Mouse (Mus musculus) heart, postnatal 25 days (tissue): Measurements from ENCODE around the gene Prss36. TPM values are rescaled to one million over a fixed set of nuclear protein-coding genes. Genes with fewer than 3 reads are reported as not detected.

Experiments
- DNase-seq: peaks from one replicate; pipeline ENCODE4 v3.0.0; 2022; ENCODE audit warnings: low spot score
- intact Hi-C: fragments of 180-260 bp; cut with DNase I; formaldehyde crosslinking; loops from one replicate; pipeline ENCODE4 v1.15.1; 2025
- total RNA-seq, 2 experiments: library from RNA; stranded (reverse); gene quantifications; 2 replicates each; pipeline ENCODE4 v1.2.3; 2021

The Prss36 gene
- total RNA-seq, 2 experiments from 2014 or later = 7.5 to 8.1 TPM

GRCm38 (mm10) chr7:127935748-127936159 lies 10.8 kb downstream of the Prss36 start:
- intact Hi-C loops = no loop called here
- no peak for DNase-seq

- intact Hi-C loops = no loop called here
- peak; percentile 94 for DNase-seq
These were observed 11.3 kb downstream of the Prss36 start for GRCm38 (mm10) chr7:127935028-127935722.

GRCm38 (mm10) chr7:127934075-127934474 lies 12.4 kb downstream of the Prss36 start:
- intact Hi-C loops = loop anchor here (5.0 kb wide), 1 partner anchor 137 kb away; no protein-coding TSS in a partner anchor
- DNase-seq = no peak

- no peak for DNase-seq
- intact Hi-C loops = loop anchor here (5.0 kb wide), 1 partner anchor 135 kb away; no protein-coding TSS in a partner anchor
These were observed 14.1 kb downstream of the Prss36 start for GRCm38 (mm10) chr7:127932273-127933031.

GRCm38 (mm10) chr7:127931351-127932135 lies 15.0 kb downstream of the Prss36 start:
- intact Hi-C loops = loop anchor here (5.0 kb wide), 1 partner anchor 134 kb away; no protein-coding TSS in a partner anchor
- no peak for DNase-seq

GRCm38 (mm10) chr7:127930636-127931035 lies 15.9 kb downstream of the Prss36 start:
- intact Hi-C loops = loop anchor here (5.0 kb wide), 1 partner anchor 133 kb away; no protein-coding TSS in a partner anchor

GRCm38 (mm10) chr7:127929923-127930322 lies 16.6 kb downstream of the Prss36 start, which contains the start of gene Prss8:
Gene Prss8 (minus strand): TSS chr7:127930104.
- DNase-seq = no peak
- intact Hi-C loops = loop anchor here (5.0 kb wide), 1 partner anchor 133 kb away; no protein-coding TSS in a partner anchor

More at GRCm38 (mm10) chr7:127930636-127931035, 15.9 kb downstream of the Prss36 start:
- DNase-seq = no peak

- DNase-seq = no peak
These were observed 17.9 kb downstream of the Prss36 start for GRCm38 (mm10) chr7:127928596-127928995.

GRCm38 (mm10) chr7:127927726-127928125 lies 18.8 kb downstream of the Prss36 start:
- no peak for DNase-seq
- intact Hi-C loops = no loop called here

More at GRCm38 (mm10) chr7:127928596-127928995, 17.9 kb downstream of the Prss36 start:
- intact Hi-C loops = no loop called here

- intact Hi-C loops = no loop called here
These were observed 19.7 kb downstream of the Prss36 start for GRCm38 (mm10) chr7:127926846-127927245.

GRCm38 (mm10) chr7:127926066-127926465 lies 20.5 kb downstream of the Prss36 start:
- intact Hi-C loops = no loop called here

More at GRCm38 (mm10) chr7:127926846-127927245, 19.7 kb downstream of the Prss36 start:
- no peak for DNase-seq

GRCm38 (mm10) chr7:127925252-127925651 lies 21.3 kb downstream of the Prss36 start:
- DNase-seq = no peak
- intact Hi-C loops = no loop called here

More at GRCm38 (mm10) chr7:127926066-127926465, 20.5 kb downstream of the Prss36 start:
- no peak for DNase-seq

- intact Hi-C loops = no loop called here
These were observed 22.8 kb downstream of the Prss36 start for GRCm38 (mm10) chr7:127923714-127924113.

GRCm38 (mm10) chr7:127922451-127923275 lies 23.9 kb downstream of the Prss36 start:
- DNase-seq = no peak
- intact Hi-C loops = no loop called here

More at GRCm38 (mm10) chr7:127923714-127924113, 22.8 kb downstream of the Prss36 start:
- no peak for DNase-seq

- no peak for DNase-seq
- intact Hi-C loops = no loop called here
These were observed 25.0 kb downstream of the Prss36 start for GRCm38 (mm10) chr7:127921516-127921915.

- intact Hi-C loops = no loop called here
- DNase-seq = no peak
These were observed 27.2 kb downstream of the Prss36 start for GRCm38 (mm10) chr7:127919290-127919689.

GRCm38 (mm10) chr7:127918203-127918602 lies 28.3 kb downstream of the Prss36 start:
- intact Hi-C loops = no loop called here
- no peak for DNase-seq

GRCm38 (mm10) chr7:127915293-127915692 lies 31.2 kb downstream of the Prss36 start:
- intact Hi-C loops = no loop called here
- no peak for DNase-seq

- DNase-seq = no peak
- intact Hi-C loops = no loop called here
These were observed 33.6 kb downstream of the Prss36 start for GRCm38 (mm10) chr7:127912938-127913337.
